Mouse (Mus musculus): ENCODE results near the gene Mpped2.

- TF ChIP-seq POLR2A (IDR thresholded peaks at IDR 0.05; ENCODE audit: control insufficient read depth in 1 of 2, insufficient read depth in 1 of 2, low read depth in 1 of 2, low read length in 2 of 2, poor library complexity in 1 of 2) (no peak), NELFE (IDR thresholded peaks at IDR 0.05; ENCODE audit: low read depth, low read length) (no peak), MAZ (IDR thresholded peaks at IDR 0.05; ENCODE audit: low read depth, low read length) (no peak)
Measured at GRCm38 (mm10) chr2:106821883-106822282, 128.8 kb downstream of the Mpped2 start.
